Comparison of ENCODE assay signal across 16 mouse cellular contexts in genomic region chr16:91661397-91661796, GRCm38 (mm10).
"Had no signal": no experiment of that assay in that cellular context is flagged by ENCODE, and none has a peak within 500 bp of the region (broad histone marks: within the 10 kb centered on the region; RNA-seq: fewer than 3 reads in every experiment).

No protein-coding gene starts in this region.

- DNase-seq: heart, postnatal 10 days; heart, postnatal 14 days; heart, postnatal 36 days; heart, postnatal 4 days; kidney, adult 11 months; kidney, adult 18-20 months; kidney, adult 2 months; kidney, adult 8-10 months; kidney, adult 9 months; kidney, postnatal 10 days; kidney, postnatal 14 days; kidney, postnatal 25 days; kidney, postnatal 36 days; kidney, postnatal 4 days; layer of hippocampus, adult 9-11 months; layer of hippocampus, postnatal 36 days had no signal
